Mouse (Mus musculus): ENCODE measurements around the gene Enc1. TPM values are rescaled to one million over a fixed set of nuclear protein-coding genes. Genes with fewer than 3 reads are reported as not detected.

Enc1 gene
- polyA plus RNA-seq, 1 experiment from 2014 or later, result 103 TPM

- Histone ChIP-seq H3K27ac (ENCODE audit: low read length) (no peak overlapping the region), H3K4me3 (ENCODE audit: low read depth, low read length) (no peak overlapping the region), H3K9me3 (replicated peaks; ENCODE audit: control insufficient read depth, low read length, poor library complexity, severe bottlenecking) (no peaks in the 10 kb centered on the region), H3K4me1 (ENCODE audit: control insufficient read depth, insufficient read depth, low read length) (peaks cover 3% of the 10 kb centered on the region; the same call in 1 of the 2 replicates), H3K27me3 (ENCODE audit: control insufficient read depth, insufficient read depth, low read depth, low read length) (no peaks in the 10 kb centered on the region), H3K4me2 (ENCODE audit: low read length) (no peak overlapping the region), H3K9ac (ENCODE audit: low read depth, low read length) (no peak overlapping the region), H3K36me3 (ENCODE audit: control insufficient read depth, insufficient read depth, low read length) (no peaks in the 10 kb centered on the region)
- ATAC-seq, result no peak
- WGBS, result 79% methylated on average over 4 of the region's 4 CpGs
Measured at GRCm38 (mm10) chr13:97201896-97202295, 39.0 kb upstream of the Enc1 start.

GRCm38 (mm10) chr13:97205052-97205701 is 35.7 kb upstream of the Enc1 start:
- Histone ChIP-seq H3K4me1 (ENCODE audit: control insufficient read depth, insufficient read depth, low read length) (peaks cover 3% of the 10 kb centered on the region; the same call in 1 of the 2 replicates), H3K27me3 (ENCODE audit: control insufficient read depth, insufficient read depth, low read depth, low read length) (no peaks in the 10 kb centered on the region), H3K27ac (ENCODE audit: low read length) (no peak overlapping the region), H3K9me3 (replicated peaks; ENCODE audit: control insufficient read depth, low read length, poor library complexity, severe bottlenecking) (0 out of 2 replicates have a peak, but pooled peaks cover 2% of the 10 kb centered on the region), H3K4me3 (ENCODE audit: low read depth, low read length) (peak overlapping the region; percentile 28), H3K9ac (ENCODE audit: low read depth, low read length) (no peak overlapping the region), H3K4me2 (ENCODE audit: low read length) (peak overlapping the region; percentile 59), H3K36me3 (ENCODE audit: control insufficient read depth, insufficient read depth, low read length) (no peaks in the 10 kb centered on the region)
- WGBS, result 10% methylated on average over 18 of the region's 18 CpGs
- peak; percentile 80 for ATAC-seq

GRCm38 (mm10) chr13:97206046-97206445 is 34.9 kb upstream of the Enc1 start:
- 87% methylated on average over 2 of the region's 2 CpGs for WGBS
- Histone ChIP-seq H3K27ac (ENCODE audit: low read length) (no peak overlapping the region), H3K27me3 (ENCODE audit: control insufficient read depth, insufficient read depth, low read depth, low read length) (no peaks in the 10 kb centered on the region)

GRCm38 (mm10) chr13:97207472-97208111 is 33.3 kb upstream of the Enc1 start:
- ATAC-seq, result no peak
- Histone ChIP-seq H3K27me3 (ENCODE audit: control insufficient read depth, insufficient read depth, low read depth, low read length) (no peaks in the 10 kb centered on the region), H3K9me3 (replicated peaks; ENCODE audit: control insufficient read depth, low read length, poor library complexity, severe bottlenecking) (0 out of 2 replicates have a peak, but pooled peaks cover 4% of the 10 kb centered on the region), H3K4me2 (ENCODE audit: low read length) (no peak overlapping the region), H3K4me3 (ENCODE audit: low read depth, low read length) (no peak overlapping the region), H3K4me1 (ENCODE audit: control insufficient read depth, insufficient read depth, low read length) (peaks cover 3% of the 10 kb centered on the region; the same call in 1 of the 2 replicates), H3K9ac (ENCODE audit: low read depth, low read length) (no peak overlapping the region), H3K27ac (ENCODE audit: low read length) (no peak overlapping the region), H3K36me3 (ENCODE audit: control insufficient read depth, insufficient read depth, low read length) (no peaks in the 10 kb centered on the region)
- 79% methylated on average over 7 of the region's 7 CpGs for WGBS

More at GRCm38 (mm10) chr13:97206046-97206445, 34.9 kb upstream of the Enc1 start:
- Histone ChIP-seq H3K4me3 (ENCODE audit: low read depth, low read length) (no peak overlapping the region), H3K4me2 (ENCODE audit: low read length) (no peak overlapping the region), H3K36me3 (ENCODE audit: control insufficient read depth, insufficient read depth, low read length) (no peaks in the 10 kb centered on the region), H3K9ac (ENCODE audit: low read depth, low read length) (no peak overlapping the region), H3K9me3 (replicated peaks; ENCODE audit: control insufficient read depth, low read length, poor library complexity, severe bottlenecking) (0 out of 2 replicates have a peak, but pooled peaks cover 4% of the 10 kb centered on the region), H3K4me1 (ENCODE audit: control insufficient read depth, insufficient read depth, low read length) (peaks cover 3% of the 10 kb centered on the region; the same call in 1 of the 2 replicates)
- no peak for ATAC-seq

- 0 out of 2 replicates have a peak, but pooled peaks cover 4% of the 10 kb centered on the region for H3K9me3 ChIP-seq (replicated peaks; ENCODE audit: control insufficient read depth, low read length, poor library complexity, severe bottlenecking)
- WGBS, result 70% methylated on average over 7 of the region's 7 CpGs
- no peaks in the 10 kb centered on the region for H3K36me3 ChIP-seq (ENCODE audit: control insufficient read depth, insufficient read depth, low read length)
- no peak for ATAC-seq
- no peak overlapping the region for H3K4me2 ChIP-seq (ENCODE audit: low read length)
- H3K27me3 ChIP-seq (ENCODE audit: control insufficient read depth, insufficient read depth, low read depth, low read length), result no peaks in the 10 kb centered on the region
- H3K27ac ChIP-seq (ENCODE audit: low read length), result no peak overlapping the region
- H3K9ac ChIP-seq (ENCODE audit: low read depth, low read length), result no peak overlapping the region
- no peak overlapping the region for H3K4me3 ChIP-seq (ENCODE audit: low read depth, low read length)
- H3K4me1 ChIP-seq (ENCODE audit: control insufficient read depth, insufficient read depth, low read length), result peaks cover 3% of the 10 kb centered on the region; the same call in 1 of the 2 replicates
Measured at GRCm38 (mm10) chr13:97208112-97208478, 32.8 kb upstream of the Enc1 start.

- H3K4me1 ChIP-seq (ENCODE audit: control insufficient read depth, insufficient read depth, low read length), result peaks cover 3% of the 10 kb centered on the region; the same call in 1 of the 2 replicates
- H3K9ac ChIP-seq (ENCODE audit: low read depth, low read length), result no peak overlapping the region
- H3K4me3 ChIP-seq (ENCODE audit: low read depth, low read length), result no peak overlapping the region
- WGBS, result 65% methylated on average over 3 of the region's 3 CpGs
- 0 out of 2 replicates have a peak, but pooled peaks cover 4% of the 10 kb centered on the region for H3K9me3 ChIP-seq (replicated peaks; ENCODE audit: control insufficient read depth, low read length, poor library complexity, severe bottlenecking)
- no peak overlapping the region for H3K27ac ChIP-seq (ENCODE audit: low read length)
- H3K27me3 ChIP-seq (ENCODE audit: control insufficient read depth, insufficient read depth, low read depth, low read length), result no peaks in the 10 kb centered on the region
- H3K36me3 ChIP-seq (ENCODE audit: control insufficient read depth, insufficient read depth, low read length), result no peaks in the 10 kb centered on the region
- no peak overlapping the region for H3K4me2 ChIP-seq (ENCODE audit: low read length)
- ATAC-seq, result no peak
Measured at GRCm38 (mm10) chr13:97208500-97209010, 32.4 kb upstream of the Enc1 start.

- Histone ChIP-seq H3K9me3 (replicated peaks; ENCODE audit: control insufficient read depth, low read length, poor library complexity, severe bottlenecking) (0 out of 2 replicates have a peak, but pooled peaks cover 4% of the 10 kb centered on the region), H3K4me1 (ENCODE audit: control insufficient read depth, insufficient read depth, low read length) (peaks cover 6% of the 10 kb centered on the region), H3K4me3 (ENCODE audit: low read depth, low read length) (no peak overlapping the region), H3K9ac (ENCODE audit: low read depth, low read length) (no peak overlapping the region), H3K36me3 (ENCODE audit: control insufficient read depth, insufficient read depth, low read length) (no peaks in the 10 kb centered on the region), H3K27ac (ENCODE audit: low read length) (no peak overlapping the region), H3K27me3 (ENCODE audit: control insufficient read depth, insufficient read depth, low read depth, low read length) (no peaks in the 10 kb centered on the region), H3K4me2 (ENCODE audit: low read length) (no peak overlapping the region)
- 56% methylated on average over 3 of the region's 3 CpGs for WGBS
- ATAC-seq, result no peak
Measured at GRCm38 (mm10) chr13:97214583-97215268, 26.2 kb upstream of the Enc1 start.

GRCm38 (mm10) chr13:97215563-97215962 is 25.3 kb upstream of the Enc1 start:
- H3K36me3 ChIP-seq (ENCODE audit: control insufficient read depth, insufficient read depth, low read length), result no peaks in the 10 kb centered on the region

More at GRCm38 (mm10) chr13:97215563-97215962, 25.3 kb upstream of the Enc1 start:
- Histone ChIP-seq H3K9me3 (replicated peaks; ENCODE audit: control insufficient read depth, low read length, poor library complexity, severe bottlenecking) (no peaks in the 10 kb centered on the region), H3K4me2 (ENCODE audit: low read length) (no peak overlapping the region), H3K27me3 (ENCODE audit: control insufficient read depth, insufficient read depth, low read depth, low read length) (no peaks in the 10 kb centered on the region), H3K9ac (ENCODE audit: low read depth, low read length) (no peak overlapping the region; the same call in 1 of the 2 replicates), H3K4me3 (ENCODE audit: low read depth, low read length) (no peak overlapping the region), H3K27ac (ENCODE audit: low read length) (no peak overlapping the region), H3K4me1 (ENCODE audit: control insufficient read depth, insufficient read depth, low read length) (peaks cover 6% of the 10 kb centered on the region)
- peak; percentile 74 for ATAC-seq
- 34% methylated on average over 4 of the region's 4 CpGs for WGBS

Measured in midbrain, embryonic 16.5 days (tissue).